ENCODE assay signal across 8 mouse cellular contexts in genomic region chr7:59228866-59229182, GRCm38 (mm10). TPM values are rescaled to one million over a fixed set of nuclear protein-coding genes. Genes with fewer than 3 reads are reported as not detected.
A peak's percentile ranks its signal among the peaks of the same experiment; 100 is the strongest.
DNase-seq lines count a peak whose midpoint lies in the region; ATAC-seq and TF ChIP-seq lines count a peak whose summit lies in the region.

No protein-coding gene starts in this region.

- no peak for DNase-seq in kidney, adult 2 months
- DNase-seq in kidney, adult 9 months, result no peak
- DNase-seq in hindbrain, embryonic 14.5 days (ENCODE audit: low spot score), result no peak
- no peak for DNase-seq in midbrain, embryonic 14.5 days
- no peak for DNase-seq in ovary, postnatal 10 days (ENCODE audit: low spot score)
- DNase-seq in left cerebral cortex, adult 8-10 months (ENCODE audit: low spot score in 2 of 2), result no peak
- DNase-seq in left cerebral cortex, adult 9 months (ENCODE audit: low spot score in 2 of 2), result no peak

- peak overlapping the region; percentile 88 for H3K4me3 ChIP-seq in kidney, adult 2 months (ENCODE audit: insufficient read depth, low read depth, low read length)
- peak overlapping the region; percentile 87 for H3K4me3 ChIP-seq in bone marrow, adult 2 months (replicated peaks; ENCODE audit: control insufficient read depth, low read depth, low read length)
- peak overlapping the region; percentile 82 for H3K4me3 ChIP-seq in hindbrain, embryonic 14.5 days (replicated peaks; ENCODE audit: low read length)
- H3K4me3 ChIP-seq in midbrain, embryonic 14.5 days (replicated peaks; ENCODE audit: low read depth, low read length), result peak overlapping the region; percentile 97

- H3K4me2 ChIP-seq in hindbrain, embryonic 14.5 days (replicated peaks), result peak overlapping the region; percentile 80
- H3K4me2 ChIP-seq in midbrain, embryonic 14.5 days (ENCODE audit: low read length), result peak overlapping the region; percentile 58

- ATAC-seq in hindbrain, embryonic 14.5 days (ENCODE audit: low FRiP score), result peak; percentile 78; the same call in 1 of the 2 replicates
- peak; percentile 70 for ATAC-seq in midbrain, embryonic 14.5 days (ENCODE audit: low FRiP score, low TSS enrichment)

- H3K4me1 ChIP-seq in kidney, adult 2 months (ENCODE audit: control insufficient read depth, insufficient read depth, low read length), result no peaks in the 10 kb centered on the region; the same call in 1 of the 2 replicates
- no peaks in the 10 kb centered on the region for H3K4me1 ChIP-seq in bone marrow, adult 2 months (ENCODE audit: control insufficient read depth, insufficient read depth, low read length)
- peaks cover 15% of the 10 kb centered on the region for H3K4me1 ChIP-seq in hindbrain, embryonic 14.5 days (replicated peaks; ENCODE audit: control insufficient read depth, insufficient read depth, low read length)
- peaks cover 14% of the 10 kb centered on the region for H3K4me1 ChIP-seq in midbrain, embryonic 14.5 days (ENCODE audit: control insufficient read depth, insufficient read depth, low read length)

- no peaks in the 10 kb centered on the region for H3K36me3 ChIP-seq in kidney, adult 2 months (ENCODE audit: control insufficient read depth, insufficient read depth, low read length)
- H3K36me3 ChIP-seq in hindbrain, embryonic 14.5 days (replicated peaks; ENCODE audit: control insufficient read depth, insufficient read depth), result no peaks in the 10 kb centered on the region
- H3K36me3 ChIP-seq in midbrain, embryonic 14.5 days (ENCODE audit: control insufficient read depth, insufficient read depth, low read length), result no peaks in the 10 kb centered on the region

- peak overlapping the region; percentile 94 for H3K27ac ChIP-seq in kidney, adult 2 months (ENCODE audit: insufficient read depth, low read depth, low read length)
- peak overlapping the region; percentile 95 for H3K27ac ChIP-seq in bone marrow, adult 2 months (ENCODE audit: control insufficient read depth, insufficient read depth, low read depth, low read length, poor library complexity)
- H3K27ac ChIP-seq in hindbrain, embryonic 14.5 days, result peak overlapping the region; percentile 93
- peak overlapping the region; percentile 97 for H3K27ac ChIP-seq in midbrain, embryonic 14.5 days (replicated peaks; ENCODE audit: low read depth, low read length)

- peak; percentile 28; the same call in 1 of the 2 replicates for TF ChIP-seq CTCF in kidney, adult 2 months (conservative IDR thresholded peaks at IDR 0.05; ENCODE audit: insufficient read depth, insufficient read length, low read depth, low read length)
- TF ChIP-seq CTCF in bone marrow, adult 2 months (IDR thresholded peaks at IDR 0.05; ENCODE audit: control insufficient read depth, insufficient read depth, low read length), result peak; percentile 37; the same call in 1 of the 2 replicates

- H3K9ac ChIP-seq in hindbrain, embryonic 14.5 days, result peak overlapping the region; percentile 90
- H3K9ac ChIP-seq in midbrain, embryonic 14.5 days (replicated peaks; ENCODE audit: low read length), result peak overlapping the region; percentile 96

- no peaks in the 10 kb centered on the region for H3K27me3 ChIP-seq in kidney, adult 2 months (replicated peaks; ENCODE audit: control insufficient read depth, insufficient read depth, low read length)
- H3K27me3 ChIP-seq in hindbrain, embryonic 14.5 days (ENCODE audit: control insufficient read depth, insufficient read depth, low read length), result no peaks in the 10 kb centered on the region
- no peaks in the 10 kb centered on the region for H3K27me3 ChIP-seq in midbrain, embryonic 14.5 days (ENCODE audit: control insufficient read depth, insufficient read depth, low read length)

- WGBS in kidney, adult 2 months, result under 1% methylated on average over 39 of the region's 39 CpGs
- WGBS in bone marrow, adult 2 months, result 1% methylated on average over 39 of the region's 39 CpGs
- under 1% methylated on average over 39 of the region's 39 CpGs for WGBS in hindbrain, embryonic 14.5 days
- under 1% methylated on average over 39 of the region's 39 CpGs for WGBS in midbrain, embryonic 14.5 days

- no peaks in the 10 kb centered on the region for H3K9me3 ChIP-seq in hindbrain, embryonic 14.5 days (ENCODE audit: control insufficient read depth, low read length)
- no peaks in the 10 kb centered on the region for H3K9me3 ChIP-seq in midbrain, embryonic 14.5 days (ENCODE audit: control insufficient read depth, low read length)

- TF ChIP-seq POLR2A in kidney, adult 2 months (IDR thresholded peaks at IDR 0.05; ENCODE audit: low read depth, low read length), result no peak
- TF ChIP-seq POLR2A in bone marrow, adult 2 months (IDR thresholded peaks at IDR 0.05; ENCODE audit: borderline replicate concordance, control insufficient read depth, low read depth, low read length), result no peak

RNA-seq across cellular contexts. Expression of gene Ube3a, which starts 0.3 kb away (rescaled TPM):
- polyA plus RNA-seq in kidney, adult 2 months (2012; rRNA removed), result 46.8 and 69.5 TPM in 2 replicates
- 13.4 and 35.1 TPM in 2 replicates for polyA plus RNA-seq in bone marrow, adult 2 months (2011; ENCODE audit: insufficient read depth, insufficient read length, low replicate concordance, missing spikeins)
- polyA plus RNA-seq in hindbrain, embryonic 14.5 days (2014; fragmentation: Nextera tagmentation; extraction: Ambion mirVana), result 173 and 182 TPM in 2 replicates
- polyA plus RNA-seq in midbrain, embryonic 14.5 days (2014; fragmentation: Nextera tagmentation; extraction: Ambion mirVana), result 167 and 191 TPM in 2 replicates
- 100 to 1,000 TPM; 113 to 150 (median 137) TPM for total RNA-seq in left cerebral cortex, adult 8-10 months (2022)
